Mouse (Mus musculus): ENCODE data around the gene Nav2. TPM values are rescaled to one million over a fixed set of nuclear protein-coding genes. Genes with fewer than 3 reads are reported as not detected.

Nav2 gene
- total RNA-seq, 2 experiments from 2014 or later: 103 to 107 TPM

GRCm38 (mm10) chr7:49192061-49192695 is 283.7 kb downstream of the Nav2 start:
- DNase-seq (ENCODE audit: low spot score in 2 of 2): no peak

- no peak for DNase-seq (ENCODE audit: low spot score in 2 of 2)
Observed at GRCm38 (mm10) chr7:49195711-49196147, 287.2 kb downstream of the Nav2 start.

DNA sequence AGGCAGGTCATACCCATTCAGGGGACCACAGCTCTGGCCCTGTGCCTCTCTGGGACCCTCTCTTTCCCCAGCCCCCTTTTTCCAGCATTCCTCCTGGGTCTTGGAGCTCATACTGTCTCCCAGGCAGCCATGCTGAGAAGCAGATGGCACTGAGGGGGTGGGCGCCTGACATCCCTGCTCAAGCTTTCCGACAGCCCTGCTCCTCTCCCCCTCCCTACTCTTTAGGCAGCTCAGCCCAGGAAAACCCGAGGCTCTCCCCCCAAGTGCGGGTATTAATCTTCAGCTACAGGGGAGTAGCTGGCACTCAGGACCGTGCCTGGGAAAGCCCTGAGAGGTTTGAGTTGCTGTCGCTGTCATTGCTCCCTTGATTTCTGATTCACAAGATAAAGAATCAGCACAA is 290.9 kb downstream of the Nav2 start:
- peak; percentile 70 to 88 for DNase-seq (ENCODE audit: low spot score in 2 of 2)

- no peak for DNase-seq (ENCODE audit: low spot score in 2 of 2)
Observed at GRCm38 (mm10) chr7:49200270-49200669, 291.8 kb downstream of the Nav2 start.

DNA sequence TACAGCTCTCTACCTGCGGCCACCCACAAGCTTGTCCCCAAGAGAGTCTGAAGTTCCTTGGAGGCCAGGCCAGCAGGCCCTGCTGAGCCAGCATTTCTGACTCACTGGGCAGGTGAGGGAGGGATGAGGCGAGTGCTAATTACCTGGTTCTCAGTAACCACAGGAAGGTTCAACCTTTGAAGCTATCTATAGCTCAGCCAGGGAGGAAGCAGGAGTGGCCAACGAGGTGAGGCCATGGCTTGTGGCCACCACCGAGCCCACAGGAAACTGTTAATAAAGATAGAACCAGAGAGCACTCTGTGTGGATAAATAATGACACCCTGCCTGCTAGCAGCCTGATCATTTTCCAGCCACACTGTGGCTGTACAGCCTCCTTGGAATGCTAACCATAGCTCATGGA is 294.5 kb downstream of the Nav2 start:
- DNase-seq (ENCODE audit: low spot score in 2 of 2): no peak

DNA sequence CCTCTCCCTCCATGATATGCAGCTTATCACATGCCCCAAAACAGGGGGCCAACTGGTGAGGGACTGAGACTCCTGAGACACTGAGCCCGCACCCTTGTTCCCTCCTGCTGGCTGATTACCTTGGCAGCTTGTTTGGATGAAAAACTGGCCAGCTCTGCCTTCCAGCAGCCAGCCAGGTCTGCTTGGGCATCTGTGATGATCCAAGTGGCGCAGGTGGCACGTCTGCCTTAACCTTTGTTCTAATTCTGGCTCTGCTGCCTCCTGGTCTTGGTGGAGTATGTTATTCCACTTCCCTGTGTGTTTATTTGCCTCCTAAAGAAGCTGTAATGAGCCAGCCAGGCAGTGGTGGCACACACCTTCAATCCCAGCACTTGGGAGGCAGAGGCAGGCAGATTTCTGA is 296.3 kb downstream of the Nav2 start:
- DNase-seq (ENCODE audit: low spot score in 2 of 2): no peak

DNA sequence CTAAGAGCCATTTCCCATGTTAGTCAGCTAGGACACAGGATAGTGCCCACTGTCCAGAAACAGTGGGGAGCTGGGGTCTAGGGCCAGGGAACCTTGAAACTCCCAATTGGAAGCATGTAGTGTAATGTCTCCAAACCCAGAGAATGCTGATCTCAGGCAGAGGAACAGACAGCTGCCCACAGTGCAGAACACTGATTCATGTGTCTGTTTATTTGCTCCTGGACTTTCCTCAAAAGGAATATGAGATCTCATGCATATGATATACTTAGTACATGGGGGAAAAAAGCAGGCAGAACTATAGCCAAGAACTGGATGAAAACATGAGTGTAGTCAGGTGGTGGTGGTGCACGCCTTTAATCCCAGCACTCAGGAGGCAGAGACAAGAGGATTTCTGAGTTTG is 297.0 kb downstream of the Nav2 start:
- no peak for DNase-seq (ENCODE audit: low spot score in 2 of 2)

DNA sequence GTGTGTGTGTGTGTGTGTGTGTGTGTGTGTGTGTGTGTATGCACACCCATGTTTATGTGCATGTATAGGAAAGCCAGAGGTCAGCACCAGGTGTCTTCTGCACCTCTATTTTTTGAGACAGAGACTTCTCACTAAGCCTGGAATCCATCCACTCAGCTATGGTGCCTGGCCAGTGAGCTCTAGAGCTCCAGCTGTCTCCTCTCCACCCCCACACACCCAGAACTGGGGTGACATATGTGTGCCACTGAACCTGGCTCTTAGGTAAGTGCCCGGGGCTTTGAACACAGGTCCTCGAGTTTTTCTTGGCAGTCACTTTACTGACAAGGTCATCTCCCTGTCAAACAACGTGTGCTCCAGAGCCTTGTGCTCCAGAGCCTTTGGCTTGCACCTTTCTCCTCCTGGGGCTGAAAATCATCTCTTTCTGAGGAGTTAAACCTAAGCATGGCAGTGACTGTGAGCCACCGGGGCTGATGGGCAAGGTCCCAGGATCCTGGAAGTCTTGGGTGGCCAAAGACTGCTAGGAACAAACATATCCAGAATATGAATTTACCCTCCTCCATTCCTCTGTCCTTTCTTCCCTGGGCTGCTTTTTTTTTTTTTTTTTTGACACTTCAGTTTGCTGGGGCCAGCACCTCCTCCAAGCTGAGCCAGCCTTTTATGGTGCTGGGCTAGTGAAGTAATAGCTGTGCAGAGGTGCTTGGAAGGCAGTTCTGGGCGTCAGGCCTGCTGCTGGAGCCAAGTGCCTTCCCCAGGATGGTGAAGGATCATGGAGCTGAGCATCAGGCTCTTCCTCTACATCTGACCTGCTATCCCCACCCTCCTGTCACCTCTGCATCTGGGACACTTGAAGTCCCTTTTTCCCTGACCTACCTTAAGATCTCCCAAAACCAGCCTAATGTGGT is 298.5 kb downstream of the Nav2 start:
- DNase-seq (ENCODE audit: low spot score in 2 of 2): no peak

- no peak for DNase-seq (ENCODE audit: low spot score in 2 of 2)
Observed at GRCm38 (mm10) chr7:49209526-49209925, 301.0 kb downstream of the Nav2 start.

DNA sequence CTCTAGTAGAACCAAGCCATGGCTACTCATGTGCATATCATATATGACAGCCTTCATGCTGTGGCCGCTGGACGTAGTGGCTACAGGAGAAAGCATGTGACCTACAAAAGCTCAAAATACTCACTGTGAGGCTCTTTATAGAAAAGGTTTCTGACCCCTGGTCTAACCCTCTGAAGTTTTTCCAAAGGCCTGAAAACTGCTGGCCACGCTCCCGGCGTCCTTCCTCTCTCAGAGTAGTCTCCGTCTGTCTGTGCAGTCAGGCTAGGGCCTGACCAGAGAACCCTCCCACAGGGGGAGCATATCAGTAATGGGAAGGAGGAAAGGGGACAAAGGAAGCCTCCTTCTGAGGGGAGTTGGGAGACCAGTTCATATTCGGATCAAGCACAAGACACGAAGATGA is 302.2 kb downstream of the Nav2 start:
- DNase-seq (ENCODE audit: low spot score in 2 of 2): no peak

DNA sequence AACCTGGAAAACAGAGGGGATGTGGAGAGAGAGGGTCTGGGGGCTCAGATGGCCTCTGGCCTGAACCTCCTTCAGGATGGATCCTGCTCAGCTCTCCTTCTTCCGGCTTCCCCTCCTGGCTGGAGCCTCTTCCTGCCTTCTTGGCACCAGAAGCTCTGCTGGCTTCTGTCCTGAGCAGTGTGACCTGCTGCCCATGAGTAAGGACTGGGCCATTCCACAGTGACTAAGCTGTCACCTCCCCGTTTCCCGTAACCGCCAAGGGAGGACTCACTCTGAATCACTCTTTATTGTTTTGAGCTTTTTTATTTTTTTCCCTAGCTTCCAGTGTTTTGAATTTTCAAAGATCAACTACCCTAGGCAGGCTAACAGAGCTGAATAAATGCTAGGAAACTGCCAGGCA is 304.5 kb downstream of the Nav2 start:
- DNase-seq (ENCODE audit: low spot score in 2 of 2): no peak

DNA sequence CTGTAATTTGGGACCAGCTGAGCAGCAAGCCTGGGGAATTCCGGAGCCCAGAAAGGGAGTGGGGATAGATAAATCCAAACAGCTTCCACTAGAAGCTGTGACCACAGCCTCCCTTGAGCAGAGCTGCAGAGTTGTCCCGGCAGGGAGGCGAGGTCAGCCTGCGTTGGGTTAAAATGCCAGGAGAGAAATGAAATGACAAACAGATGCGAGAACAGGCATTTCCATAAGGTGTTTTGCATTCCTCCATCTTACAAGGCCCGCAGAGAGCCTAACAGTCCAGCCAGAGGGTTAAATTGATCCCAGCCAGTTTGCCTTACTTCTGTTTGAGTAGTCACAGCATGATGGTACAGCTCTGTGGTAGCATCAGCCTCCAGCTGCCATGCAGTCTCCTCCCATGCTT is 309.3 kb downstream of the Nav2 start:
- no peak for DNase-seq (ENCODE audit: low spot score in 2 of 2)

- no peak for DNase-seq (ENCODE audit: low spot score in 2 of 2)
Observed at GRCm38 (mm10) chr7:49225741-49226140, 317.2 kb downstream of the Nav2 start.

- DNase-seq (ENCODE audit: low spot score in 2 of 2): no peak
Observed at GRCm38 (mm10) chr7:49232969-49233368, 324.5 kb downstream of the Nav2 start.

- DNase-seq (ENCODE audit: low spot score in 2 of 2): no peak
Observed at GRCm38 (mm10) chr7:49234288-49234687, 325.8 kb downstream of the Nav2 start.

- no peak for DNase-seq (ENCODE audit: low spot score in 2 of 2)
Observed at GRCm38 (mm10) chr7:49235271-49235681, 326.8 kb downstream of the Nav2 start.

DNA sequence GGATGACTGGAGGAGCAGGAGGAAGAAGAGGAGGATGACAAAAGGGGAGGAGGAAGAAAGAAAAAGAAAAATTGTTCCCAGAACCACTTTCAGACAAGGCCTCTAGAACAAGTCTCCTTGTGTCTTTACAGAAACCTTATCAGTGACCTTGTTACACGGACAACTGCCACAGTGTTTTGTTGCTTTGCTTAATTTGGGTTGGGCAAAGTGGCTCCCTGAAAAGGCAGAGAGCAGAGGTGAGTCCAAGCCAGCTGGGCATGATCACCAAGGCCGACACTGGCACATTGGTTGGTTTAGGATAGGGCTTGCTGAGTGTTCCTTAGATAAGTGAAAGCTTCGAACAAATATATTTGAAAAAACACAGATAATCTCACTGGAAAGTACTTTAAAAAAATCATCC is 327.3 kb downstream of the Nav2 start:
- DNase-seq (ENCODE audit: low spot score in 2 of 2): no peak

DNA sequence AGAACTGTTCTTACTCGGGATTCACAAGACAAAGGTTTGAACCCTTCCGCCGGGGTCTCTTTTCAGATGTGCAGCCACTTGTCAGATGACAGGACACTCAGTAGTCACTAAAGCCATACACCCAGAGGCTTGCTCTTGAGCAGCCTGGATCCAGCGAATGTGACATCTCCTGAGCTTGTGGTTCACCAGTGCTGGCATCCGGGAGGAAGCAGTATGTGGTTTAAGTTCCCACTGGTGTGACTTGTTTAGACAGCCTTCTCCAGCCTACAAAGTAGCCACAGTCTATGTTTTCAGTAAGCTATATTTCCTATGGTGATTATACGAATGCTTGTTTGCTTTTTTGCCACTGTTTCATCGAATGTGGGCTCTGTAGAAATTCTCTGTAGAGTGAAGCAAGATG is 331.9 kb downstream of the Nav2 start:
- DNase-seq (ENCODE audit: low spot score in 2 of 2): no peak

DNA sequence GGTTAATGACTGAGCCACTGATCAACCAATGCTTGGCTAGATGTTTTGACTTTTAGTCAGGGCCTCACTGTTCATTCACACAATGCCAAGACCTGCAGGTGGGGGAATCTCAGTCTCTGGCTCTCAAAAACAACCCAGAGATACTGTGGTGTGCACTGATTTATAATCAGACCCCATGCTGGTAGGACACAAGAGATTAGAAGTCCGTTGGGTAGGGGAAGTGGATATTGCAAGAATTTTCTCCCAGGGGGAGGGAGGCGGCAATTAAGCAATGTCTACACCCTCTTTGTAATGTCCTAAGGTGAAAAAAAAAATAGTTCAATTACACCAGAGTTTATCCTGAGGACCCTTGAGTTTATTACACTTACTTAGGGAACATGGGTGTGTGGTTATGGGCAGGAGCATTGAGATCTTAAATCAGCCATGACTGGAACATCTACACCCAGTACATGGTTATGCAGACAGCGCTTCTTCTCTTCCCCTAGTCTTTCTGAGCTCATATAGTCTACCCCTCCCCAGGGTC is 332.8 kb downstream of the Nav2 start:
- no peak for DNase-seq (ENCODE audit: low spot score in 2 of 2)

- no peak for DNase-seq (ENCODE audit: low spot score in 2 of 2)
Observed at GRCm38 (mm10) chr7:49242261-49242660, 333.7 kb downstream of the Nav2 start.

DNA sequence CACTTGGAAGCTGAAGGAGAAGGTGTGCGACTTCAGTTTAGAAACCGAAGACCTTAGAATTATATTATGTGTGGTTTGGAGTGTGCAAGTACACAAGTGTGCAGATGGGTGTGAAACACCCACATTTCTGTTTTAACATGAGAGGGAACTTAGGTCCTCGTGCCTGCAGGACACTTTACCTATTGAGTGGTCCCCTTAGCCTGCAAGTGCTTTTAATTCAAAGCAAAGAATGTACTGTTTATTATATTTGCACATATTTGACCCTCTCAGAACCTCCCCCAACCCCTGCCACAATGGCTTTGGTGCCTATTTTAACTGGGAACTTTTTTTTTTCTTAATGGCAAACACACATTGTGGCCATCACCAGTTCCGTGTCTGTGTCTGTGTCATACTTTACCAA is 334.6 kb downstream of the Nav2 start:
- no peak for DNase-seq (ENCODE audit: low spot score in 2 of 2)

- peak; percentile 92 to 93 for DNase-seq (ENCODE audit: low spot score in 2 of 2)
Observed at GRCm38 (mm10) chr7:49245537-49246239, 337.2 kb downstream of the Nav2 start.
